ENCODE assay signal across 8 mouse cellular contexts in the genomic region with DNA sequence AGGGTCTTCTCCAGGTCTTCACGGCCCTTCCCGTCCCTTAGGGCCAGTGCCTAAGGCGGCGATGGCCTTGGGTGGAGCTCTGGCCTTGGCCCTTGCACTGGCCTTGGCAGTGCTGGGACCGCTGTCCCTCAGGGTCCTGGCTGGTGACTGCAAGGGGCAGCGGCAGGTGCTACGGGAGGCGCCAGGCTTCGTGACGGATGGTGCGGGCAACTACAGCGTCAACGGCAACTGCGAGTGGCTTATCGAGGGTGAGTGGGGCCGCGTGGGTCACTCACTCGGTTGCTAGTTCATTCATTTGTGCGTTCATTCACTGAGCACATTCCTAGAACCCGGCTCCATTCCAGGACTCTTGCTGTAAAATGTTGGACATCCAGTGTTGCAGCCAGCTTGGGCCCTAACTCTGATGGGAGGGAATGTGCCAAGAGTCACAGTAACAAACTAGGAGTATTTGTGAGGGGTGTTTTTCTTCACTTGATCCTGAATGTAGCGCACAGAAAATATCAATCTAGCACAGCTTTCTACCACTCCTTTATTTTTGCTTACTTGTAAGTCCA. TPM values are rescaled to one million over a fixed set of nuclear protein-coding genes. Genes with fewer than 3 reads are reported as not detected.
DNase-seq lines count a peak whose midpoint lies in the region; ATAC-seq lines count a peak whose summit lies in the region.

No protein-coding gene starts in this region.

- intact Hi-C loops in gastrocnemius, postnatal 36 days (cut with DNase I) = loop anchor here (5.0 kb wide), 2 partner anchors 70 to 240 kb away; no protein-coding TSS in a partner anchor

- no peaks in the 10 kb centered on the region for H3K9me3 ChIP-seq in kidney, embryonic 15.5 days (replicated peaks)
- H3K9me3 ChIP-seq in forebrain, embryonic 12.5 days = no peaks in the 10 kb centered on the region
- no peaks in the 10 kb centered on the region for H3K9me3 ChIP-seq in limb, embryonic 12.5 days
- H3K9me3 ChIP-seq in neural tube, embryonic 14.5 days (ENCODE audit: control insufficient read depth, low read length) = no peaks in the 10 kb centered on the region

- H3K9ac ChIP-seq in kidney, embryonic 15.5 days = peak overlapping the region; percentile 75
- peak overlapping the region; percentile 80 for H3K9ac ChIP-seq in forebrain, embryonic 12.5 days
- H3K9ac ChIP-seq in limb, embryonic 12.5 days (replicated peaks) = peak overlapping the region; percentile 84
- peak overlapping the region; percentile 80 for H3K9ac ChIP-seq in neural tube, embryonic 14.5 days (replicated peaks; ENCODE audit: low read depth, low read length)

- peaks cover 36% of the 10 kb centered on the region for H3K27me3 ChIP-seq in kidney, embryonic 15.5 days
- H3K27me3 ChIP-seq in forebrain, embryonic 12.5 days = peaks cover 36% of the 10 kb centered on the region
- peaks cover 35% of the 10 kb centered on the region for H3K27me3 ChIP-seq in limb, embryonic 12.5 days
- peaks cover 22% of the 10 kb centered on the region for H3K27me3 ChIP-seq in neural tube, embryonic 14.5 days (ENCODE audit: control insufficient read depth, insufficient read depth, low read length)

- 9% methylated on average over 21 of the region's 21 CpGs for WGBS in kidney, embryonic 15.5 days
- WGBS in forebrain, embryonic 12.5 days = 20% methylated on average over 21 of the region's 21 CpGs
- WGBS in limb, embryonic 12.5 days = 13% methylated on average over 21 of the region's 21 CpGs
- WGBS in neural tube, embryonic 14.5 days = 11% methylated on average over 21 of the region's 21 CpGs

- no peak; the same call in 1 of the 2 replicates for ATAC-seq in kidney, embryonic 15.5 days (replicated peaks; ENCODE audit: low FRiP score)
- no peak for ATAC-seq in forebrain, embryonic 12.5 days (ENCODE audit: low FRiP score)
- ATAC-seq in limb, embryonic 12.5 days (ENCODE audit: insufficient number of reproducible peaks, insufficient read depth, low FRiP score, low TSS enrichment, low read depth) = no peak
- ATAC-seq in neural tube, embryonic 14.5 days (ENCODE audit: low read depth) = 0 out of 2 replicates have a peak, but pooled peaks have one; percentile 0

- DNase-seq in kidney, postnatal 36 days = no peak
- DNase-seq in adrenal gland, postnatal 14 days = peak; percentile 65
- no peak for DNase-seq in thymus, adult 18-20 months
- DNase-seq in gastrocnemius, postnatal 36 days = no peak

- H3K4me1 ChIP-seq in kidney, embryonic 15.5 days = peaks cover 50% of the 10 kb centered on the region
- H3K4me1 ChIP-seq in forebrain, embryonic 12.5 days = peaks cover 47% of the 10 kb centered on the region
- peaks cover 33% of the 10 kb centered on the region for H3K4me1 ChIP-seq in limb, embryonic 12.5 days (replicated peaks)
- H3K4me1 ChIP-seq in neural tube, embryonic 14.5 days (ENCODE audit: control insufficient read depth, insufficient read depth, low read length) = peaks cover 15% of the 10 kb centered on the region

- peak overlapping the region; percentile 70 for H3K4me3 ChIP-seq in kidney, embryonic 15.5 days (replicated peaks)
- H3K4me3 ChIP-seq in forebrain, embryonic 12.5 days (replicated peaks) = peak overlapping the region; percentile 52
- peak overlapping the region; percentile 65 for H3K4me3 ChIP-seq in limb, embryonic 12.5 days (replicated peaks)
- peak overlapping the region; percentile 59 for H3K4me3 ChIP-seq in neural tube, embryonic 14.5 days (ENCODE audit: low read depth, low read length)

- peaks cover 3% of the 10 kb centered on the region; the same call in 1 of the 2 replicates for H3K36me3 ChIP-seq in kidney, embryonic 15.5 days
- no peaks in the 10 kb centered on the region for H3K36me3 ChIP-seq in forebrain, embryonic 12.5 days (replicated peaks)
- H3K36me3 ChIP-seq in limb, embryonic 12.5 days = no peaks in the 10 kb centered on the region; the same call in 1 of the 2 replicates
- 0 out of 2 replicates have a peak, but pooled peaks cover under 1% of the 10 kb centered on the region for H3K36me3 ChIP-seq in neural tube, embryonic 14.5 days (ENCODE audit: control insufficient read depth, insufficient read depth, low read length)

- H3K27ac ChIP-seq in kidney, embryonic 15.5 days = peak overlapping the region; percentile 91
- peak overlapping the region; percentile 79 for H3K27ac ChIP-seq in forebrain, embryonic 12.5 days
- H3K27ac ChIP-seq in limb, embryonic 12.5 days = peak overlapping the region; percentile 81
- H3K27ac ChIP-seq in neural tube, embryonic 14.5 days (ENCODE audit: low read depth, low read length) = peak overlapping the region; percentile 61

- H3K4me2 ChIP-seq in kidney, embryonic 15.5 days = peak overlapping the region; percentile 95
- peak overlapping the region; percentile 99 for H3K4me2 ChIP-seq in forebrain, embryonic 12.5 days
- H3K4me2 ChIP-seq in limb, embryonic 12.5 days = peak overlapping the region; percentile 98
- H3K4me2 ChIP-seq in neural tube, embryonic 14.5 days (ENCODE audit: low read depth, low read length) = peak overlapping the region; percentile 99

RNA-seq across cellular contexts. Expression of a gene that starts 0.6 kb away (rescaled TPM):
- polyA plus RNA-seq in kidney, embryonic 15.5 days (2015; fragmentation: Nextera tagmentation; extraction: Ambion mirVana) = 13.3 and 16.4 TPM in 2 replicates
- total RNA-seq in adrenal gland, postnatal 14 days (2021) = 39.1 and 39.7 TPM in 2 replicates
- polyA plus RNA-seq in forebrain, embryonic 12.5 days (2016; fragmentation: Nextera tagmentation; extraction: Ambion mirVana) = 18.5 and 18.8 TPM in 2 replicates
- polyA plus RNA-seq in limb, embryonic 12.5 days (2016; fragmentation: Nextera tagmentation; extraction: Ambion mirVana) = 21.6 and 21.7 TPM in 2 replicates
- 22.6 and 22.9 TPM in 2 replicates for polyA plus RNA-seq in neural tube, embryonic 14.5 days (2014; fragmentation: Nextera tagmentation; extraction: Ambion mirVana)
- 10 to 100 TPM; 16.3 to 16.6 TPM for total RNA-seq in gastrocnemius, postnatal 36 days (2021)

RNA-seq across cellular contexts. Expression of a gene that starts 11.6 kb away (rescaled TPM):
- 0.68 and 0.87 TPM in 2 replicates for polyA plus RNA-seq in kidney, embryonic 15.5 days (2015; fragmentation: Nextera tagmentation; extraction: Ambion mirVana)
- 1.4 and 3.2 TPM in 2 replicates for total RNA-seq in adrenal gland, postnatal 14 days (2021)
- 11.9 and 12.1 TPM in 2 replicates for polyA plus RNA-seq in forebrain, embryonic 12.5 days (2016; fragmentation: Nextera tagmentation; extraction: Ambion mirVana)
- 1.1 and 1.3 TPM in 2 replicates for polyA plus RNA-seq in limb, embryonic 12.5 days (2016; fragmentation: Nextera tagmentation; extraction: Ambion mirVana)
- 70.6 and 94.9 TPM in 2 replicates for polyA plus RNA-seq in neural tube, embryonic 14.5 days (2014; fragmentation: Nextera tagmentation; extraction: Ambion mirVana)
- not detected for total RNA-seq in gastrocnemius, postnatal 36 days (2021)

RNA-seq across cellular contexts. Expression of a gene that starts 16.3 kb away (rescaled TPM):
- 0.90 and 1.0 TPM in 2 replicates for polyA plus RNA-seq in kidney, embryonic 15.5 days (2015; fragmentation: Nextera tagmentation; extraction: Ambion mirVana)
- total RNA-seq in adrenal gland, postnatal 14 days (2021) = not detected in 2 replicates
- 1.3 and 1.7 TPM in 2 replicates for polyA plus RNA-seq in forebrain, embryonic 12.5 days (2016; fragmentation: Nextera tagmentation; extraction: Ambion mirVana)
- 0.66 and 0.86 TPM in 2 replicates for polyA plus RNA-seq in limb, embryonic 12.5 days (2016; fragmentation: Nextera tagmentation; extraction: Ambion mirVana)
- 2.7 and 4.3 TPM in 2 replicates for polyA plus RNA-seq in neural tube, embryonic 14.5 days (2014; fragmentation: Nextera tagmentation; extraction: Ambion mirVana)
- total RNA-seq in gastrocnemius, postnatal 36 days (2021) = not detected

RNA-seq across cellular contexts. Expression of a gene that starts 19.7 kb away (rescaled TPM):
- polyA plus RNA-seq in kidney, embryonic 15.5 days (2015; fragmentation: Nextera tagmentation; extraction: Ambion mirVana) = 181 and 191 TPM in 2 replicates
- total RNA-seq in adrenal gland, postnatal 14 days (2021) = 31.5 and 33.7 TPM in 2 replicates
- polyA plus RNA-seq in forebrain, embryonic 12.5 days (2016; fragmentation: Nextera tagmentation; extraction: Ambion mirVana) = 378 and 384 TPM in 2 replicates
- 288 and 295 TPM in 2 replicates for polyA plus RNA-seq in limb, embryonic 12.5 days (2016; fragmentation: Nextera tagmentation; extraction: Ambion mirVana)
- polyA plus RNA-seq in neural tube, embryonic 14.5 days (2014; fragmentation: Nextera tagmentation; extraction: Ambion mirVana) = 561 and 590 TPM in 2 replicates
- total RNA-seq in gastrocnemius, postnatal 36 days (2021) = 1 to 10 TPM in 1 of 2 experiments, under 1 TPM in 1; 0.86 to 1.3 TPM

RNA-seq across cellular contexts. Expression of a gene that starts 50.0 kb away (rescaled TPM):
- polyA plus RNA-seq in kidney, embryonic 15.5 days (2015; fragmentation: Nextera tagmentation; extraction: Ambion mirVana) = 28.2 and 32.4 TPM in 2 replicates
- total RNA-seq in adrenal gland, postnatal 14 days (2021) = 115 and 127 TPM in 2 replicates
- polyA plus RNA-seq in forebrain, embryonic 12.5 days (2016; fragmentation: Nextera tagmentation; extraction: Ambion mirVana) = 40.8 and 46.9 TPM in 2 replicates
- polyA plus RNA-seq in limb, embryonic 12.5 days (2016; fragmentation: Nextera tagmentation; extraction: Ambion mirVana) = 34.9 and 38.7 TPM in 2 replicates
- 43.3 and 46.6 TPM in 2 replicates for polyA plus RNA-seq in neural tube, embryonic 14.5 days (2014; fragmentation: Nextera tagmentation; extraction: Ambion mirVana)
- total RNA-seq in gastrocnemius, postnatal 36 days (2021) = 10 to 100 TPM; 31.4 to 37.6 TPM
